Mouse (Mus musculus) granulocyte monocyte progenitor cell, adult 5-6 weeks (primary cell): Measurements from ENCODE around the gene Rerg. TPM values are rescaled to one million over a fixed set of nuclear protein-coding genes. Genes with fewer than 3 reads are reported as not detected.

ENCODE experiments used
- ATAC-seq: replicated peaks from 2 replicates; pipeline ENCODE4 v1.8.0; 2016; ENCODE audit warnings: mild to moderate bottlenecking, moderate TSS enrichment, inconsistent platforms; ENCODE audit not compliant: poor library complexity, severe bottlenecking
- total RNA-seq, 2 experiments: library from RNA; stranded (forward) in 1 of 2; stranded (reverse) in 1 of 2; fragments of 200-712, 200-1000 nt in 1 of 2; fragments of >200 nt in 1 of 2; fragmentation: Nextera tagmentation in 1 of 2; gene quantifications; 2 replicates each; pipeline ENCODE4 v1.2.3; 2014 to 2017

Rerg gene
- total RNA-seq, 2 experiments from 2014 or later: 1.6 TPM; not detected in 1

GRCm38 (mm10) chr6:137030611-137031097 is 139.6 kb downstream of the Rerg start:
- no peak for ATAC-seq

GRCm38 (mm10) chr6:137029931-137030610 is 140.2 kb downstream of the Rerg start:
- no peak for ATAC-seq

GRCm38 (mm10) chr6:137025461-137025860 is 144.8 kb downstream of the Rerg start:
- no peak for ATAC-seq

- no peak for ATAC-seq
These were observed 145.8 kb downstream of the Rerg start for GRCm38 (mm10) chr6:137024541-137024940.

GRCm38 (mm10) chr6:137017216-137017973 is 152.9 kb downstream of the Rerg start:
- ATAC-seq: peak; percentile 88

DNA sequence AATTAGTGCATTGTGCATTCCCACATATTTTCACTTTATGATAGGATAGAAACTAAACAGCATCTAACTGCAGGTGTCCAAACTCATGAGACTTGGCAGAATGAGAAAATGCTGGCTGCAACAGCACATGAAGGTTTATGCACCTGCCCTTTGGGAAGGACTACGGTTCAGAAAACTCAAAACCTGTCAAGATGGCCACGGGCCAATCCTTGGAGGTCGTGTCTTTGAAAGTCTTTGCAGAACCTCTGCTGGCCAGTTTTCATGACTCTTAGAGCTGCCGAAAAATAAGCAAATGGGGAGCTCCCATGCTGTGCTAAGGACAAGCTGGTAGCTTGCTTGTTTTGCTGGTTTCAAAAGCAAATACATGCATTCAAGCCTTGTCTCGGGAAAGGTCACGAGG is 156.0 kb downstream of the Rerg start:
- no peak for ATAC-seq

DNA sequence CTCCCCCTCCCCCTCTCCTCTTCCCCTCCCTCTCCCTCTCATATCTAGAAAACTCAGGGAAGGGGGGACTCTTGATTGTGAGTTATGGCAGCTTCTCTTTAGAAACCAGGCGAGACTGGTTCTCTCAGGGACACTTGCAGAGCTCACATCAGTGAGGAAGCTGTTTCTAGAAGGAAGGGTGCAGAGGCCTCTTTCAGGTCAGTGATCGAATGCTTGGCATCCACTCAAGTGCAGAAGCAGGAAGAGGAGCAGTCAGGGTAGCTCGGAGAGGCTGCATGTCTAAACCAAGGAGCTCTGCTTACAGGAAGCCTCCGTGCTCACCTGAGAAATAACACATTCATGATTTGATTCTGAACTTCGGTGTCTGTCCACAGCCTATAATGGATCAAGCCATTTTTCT is 159.1 kb downstream of the Rerg start:
- peak; percentile 69 for ATAC-seq

Other genes with a start within 250 kb of the Rerg start
- gene Erp27, start 248.3 kb downstream of the Rerg start, total RNA-seq (2014; fragmentation: Nextera tagmentation): 1.4 TPM in 1 of 2 replicates, not detected in the other
- gene Erp27, start 248.3 kb downstream of the Rerg start, total RNA-seq (2017): 0.77 TPM in 1 of 2 replicates, not detected in the other
- not detected in 2 replicates for gene Pde6h, start 246.7 kb downstream of the Rerg start, total RNA-seq (2014; fragmentation: Nextera tagmentation)
- gene Pde6h, start 246.7 kb downstream of the Rerg start, total RNA-seq (2017): 0.04 TPM in 1 of 2 replicates, not detected in the other
- 1,912 and 2,149 TPM in 2 replicates for gene Arhgdib, start 228.6 kb downstream of the Rerg start, total RNA-seq (2014; fragmentation: Nextera tagmentation)
- gene Arhgdib, start 228.6 kb downstream of the Rerg start, total RNA-seq (2017): 1,225 and 1,275 TPM in 2 replicates
- gene Ptpro, start 81.8 kb upstream of the Rerg start, total RNA-seq (2014; fragmentation: Nextera tagmentation): 3.8 and 4.4 TPM in 2 replicates
- 3.4 and 3.5 TPM in 2 replicates for gene Ptpro, start 81.8 kb upstream of the Rerg start, total RNA-seq (2017)